Mouse (Mus musculus) lung, postnatal 0 days (tissue): ENCODE results near the gene Cela1.

Source experiments
- CTCF ChIP-seq: IDR thresholded peaks from 2 replicates; pipeline ENCODE4 v1.5.1; 2016; ENCODE audit warnings: antibody characterized with exemption, mild to moderate bottlenecking
- EP300 ChIP-seq: IDR thresholded peaks from 2 replicates; pipeline ENCODE4 v1.6.1; 2016; ENCODE audit warnings: antibody characterized with exemption, mild to moderate bottlenecking, control low read depth

- TF ChIP-seq EP300 (no peak), CTCF (no peak)
These were observed 39.0 kb upstream of the Cela1 start for GRCm38 (mm10) chr15:100726721-100727120.
